Mouse (Mus musculus): ENCODE results near the gene Tmem37.

The Tmem37 gene

GRCm38 (mm10) chr1:120057044-120057443 lies 16.8 kb downstream of the Tmem37 start:
- DNase-seq, result no peak

- DNase-seq, result peak; percentile 60 to 76
These were observed 17.6 kb downstream of the Tmem37 start for GRCm38 (mm10) chr1:120056236-120056635.

- DNase-seq, result no peak
These were observed 18.4 kb downstream of the Tmem37 start for GRCm38 (mm10) chr1:120055475-120055874.

- DNase-seq, result no peak
These were observed 18.9 kb downstream of the Tmem37 start for GRCm38 (mm10) chr1:120054997-120055396.

- no peak for DNase-seq
These were observed 22.8 kb downstream of the Tmem37 start for GRCm38 (mm10) chr1:120051070-120051469.

GRCm38 (mm10) chr1:120047325-120047724 lies 26.5 kb downstream of the Tmem37 start:
- no peak for DNase-seq

- DNase-seq, result no peak
These were observed 29.3 kb downstream of the Tmem37 start for GRCm38 (mm10) chr1:120044584-120044983.

GRCm38 (mm10) chr1:120042421-120042820 lies 31.5 kb downstream of the Tmem37 start:
- DNase-seq, result no peak

- DNase-seq, result no peak
These were observed 35.3 kb downstream of the Tmem37 start for GRCm38 (mm10) chr1:120038594-120038993.

GRCm38 (mm10) chr1:120037021-120037683 lies 36.7 kb downstream of the Tmem37 start:
- no peak for DNase-seq

- no peak for DNase-seq
These were observed 38.3 kb downstream of the Tmem37 start for GRCm38 (mm10) chr1:120035456-120036034.

- DNase-seq, result no peak
These were observed 39.1 kb downstream of the Tmem37 start for GRCm38 (mm10) chr1:120034793-120035192.

- DNase-seq, result no peak
These were observed 40.4 kb downstream of the Tmem37 start for GRCm38 (mm10) chr1:120033469-120033854.

GRCm38 (mm10) chr1:120032804-120033468 lies 40.9 kb downstream of the Tmem37 start:
- DNase-seq, result peak; percentile 76 to 88

GRCm38 (mm10) chr1:120030474-120030873 lies 43.4 kb downstream of the Tmem37 start:
- DNase-seq, result peak; percentile 66 to 76

GRCm38 (mm10) chr1:120027693-120028092 lies 46.2 kb downstream of the Tmem37 start:
- peak; percentile 61 to 79 for DNase-seq

GRCm38 (mm10) chr1:120025050-120025439 lies 48.8 kb downstream of the Tmem37 start:
- DNase-seq, result peak; percentile 28 to 37

- DNase-seq, result no peak
These were observed 49.4 kb downstream of the Tmem37 start for GRCm38 (mm10) chr1:120024331-120025049.

GRCm38 (mm10) chr1:120021951-120022350 lies 51.9 kb downstream of the Tmem37 start:
- DNase-seq, result peak; percentile 33 to 63

GRCm38 (mm10) chr1:120020322-120020897 lies 53.5 kb downstream of the Tmem37 start:
- no peak for DNase-seq

GRCm38 (mm10) chr1:120019428-120019827 lies 54.4 kb downstream of the Tmem37 start:
- no peak for DNase-seq

GRCm38 (mm10) chr1:120018900-120019299 lies 55.0 kb downstream of the Tmem37 start:
- DNase-seq, result no peak
